Mouse (Mus musculus): ENCODE data around the gene Gm12253. TPM values are rescaled to one million over a fixed set of nuclear protein-coding genes. Genes with fewer than 3 reads are reported as not detected.

Gene Gm12253
- not detected in 2 replicates for polyA plus RNA-seq (2015; fragmentation: Nextera tagmentation; extraction: Ambion mirVana)

- Histone ChIP-seq H3K9me3 (replicated peaks; ENCODE audit: low read length) (no peaks in the 10 kb centered on the region), H3K27ac (no peak within 1 kb of the TSS), H3K4me2 (ENCODE audit: low read length) (no peak within 1 kb of the TSS), H3K27me3 (ENCODE audit: insufficient read depth, low read length) (no peaks in the 10 kb centered on the region), H3K4me3 (replicated peaks; ENCODE audit: low read depth, low read length) (no peak within 1 kb of the TSS), H3K9ac (ENCODE audit: low read depth, low read length) (no peak within 1 kb of the TSS), H3K4me1 (replicated peaks; ENCODE audit: insufficient read depth, low read length) (no peaks in the 10 kb centered on the region), H3K36me3 (ENCODE audit: insufficient read depth, low read length) (no peaks in the 10 kb centered on the region)
- WGBS: 87% methylated on average over 3 of the region's 3 CpGs
- ATAC-seq (replicated peaks; ENCODE audit: low FRiP score, low read depth) (no peak), DNase-seq (ENCODE audit: low spot score) (no peak)
- TF ChIP-seq CTCF (IDR thresholded peaks at IDR 0.05; ENCODE audit: low read depth): no peak
These were observed at the start of gene Gm12253 for GRCm38 (mm10) chr11:58432259-58432658. TSS of gene Gm12253 (plus strand) at chr11:58432559.

DNA sequence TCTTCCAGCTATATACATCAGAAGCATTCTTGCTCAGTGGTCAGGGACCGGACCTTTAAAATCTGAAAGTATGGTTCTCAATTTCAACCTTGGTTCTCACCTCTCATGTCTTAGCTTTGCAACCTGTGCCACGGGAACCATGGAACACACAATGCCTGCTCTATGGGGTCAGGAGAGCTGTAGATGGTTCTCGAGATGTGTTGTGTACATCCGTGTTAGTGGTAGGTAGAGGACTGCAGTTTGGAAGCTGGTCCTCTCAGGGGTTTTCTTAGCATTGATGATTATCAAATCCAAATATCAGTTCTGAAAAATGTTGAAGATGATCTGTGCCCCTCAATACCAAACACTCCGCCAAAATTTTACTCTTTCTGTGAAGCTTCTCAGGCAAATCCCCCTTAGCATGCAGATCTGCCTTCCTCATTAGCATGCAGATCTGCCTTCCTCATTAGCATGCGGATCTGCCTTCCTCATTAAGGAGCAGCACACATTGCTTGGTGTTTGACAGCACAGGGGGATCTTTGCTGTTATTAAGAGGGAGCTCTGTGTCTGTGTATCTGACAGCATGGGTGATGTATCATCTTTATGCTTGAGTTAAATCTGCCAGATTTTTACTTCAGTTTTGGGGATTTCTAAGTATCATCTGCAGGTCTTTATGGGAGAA, 32.2 kb upstream of the Gm12253 start:
- Histone ChIP-seq H3K36me3 (ENCODE audit: insufficient read depth, low read length) (no peaks in the 10 kb centered on the region), H3K4me1 (replicated peaks; ENCODE audit: insufficient read depth, low read length) (no peaks in the 10 kb centered on the region), H3K4me2 (ENCODE audit: low read length) (no peak overlapping the region), H3K9me3 (replicated peaks; ENCODE audit: low read length) (no peaks in the 10 kb centered on the region), H3K9ac (ENCODE audit: low read depth, low read length) (no peak overlapping the region), H3K27ac (no peak overlapping the region), H3K4me3 (replicated peaks; ENCODE audit: low read depth, low read length) (no peak overlapping the region), H3K27me3 (ENCODE audit: insufficient read depth, low read length) (no peaks in the 10 kb centered on the region)
- DNase-seq (ENCODE audit: low spot score) (no peak), ATAC-seq (replicated peaks; ENCODE audit: low FRiP score, low read depth) (no peak)
- WGBS: 63% methylated on average over 6 of the region's 6 CpGs
- no peak for TF ChIP-seq CTCF (IDR thresholded peaks at IDR 0.05; ENCODE audit: low read depth)

GRCm38 (mm10) chr11:58400655-58401054, 31.7 kb upstream of the Gm12253 start:
- Histone ChIP-seq H3K4me2 (ENCODE audit: low read length) (no peak overlapping the region), H3K36me3 (ENCODE audit: insufficient read depth, low read length) (no peaks in the 10 kb centered on the region), H3K4me3 (replicated peaks; ENCODE audit: low read depth, low read length) (no peak overlapping the region), H3K27me3 (ENCODE audit: insufficient read depth, low read length) (no peaks in the 10 kb centered on the region), H3K9me3 (replicated peaks; ENCODE audit: low read length) (no peaks in the 10 kb centered on the region), H3K27ac (no peak overlapping the region), H3K9ac (ENCODE audit: low read depth, low read length) (no peak overlapping the region), H3K4me1 (replicated peaks; ENCODE audit: insufficient read depth, low read length) (no peaks in the 10 kb centered on the region)
- DNase-seq (ENCODE audit: low spot score): no peak
- TF ChIP-seq CTCF (IDR thresholded peaks at IDR 0.05; ENCODE audit: low read depth): no peak
- ATAC-seq (replicated peaks; ENCODE audit: low FRiP score, low read depth): no peak
- WGBS: 62% methylated on average over 5 of the region's 5 CpGs

DNA sequence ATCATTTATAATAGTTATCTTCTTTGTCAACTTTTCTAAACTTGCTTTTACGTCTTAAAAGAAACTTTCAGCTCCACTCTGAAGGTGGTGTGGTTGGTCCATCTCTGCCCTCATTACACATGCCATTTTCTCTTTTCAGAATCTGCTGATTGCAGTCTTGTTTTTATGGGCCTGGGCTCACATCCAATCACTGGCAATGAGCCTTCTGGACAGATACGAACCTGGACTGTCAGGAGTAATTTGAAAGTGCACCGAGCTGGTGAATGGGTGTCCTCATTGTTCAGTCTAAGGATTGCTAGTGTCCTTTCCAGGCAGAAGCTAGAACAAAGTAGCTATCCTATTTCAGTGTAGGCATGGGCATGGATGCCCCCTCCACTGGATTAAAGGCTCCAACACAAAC, 24.3 kb upstream of the Gm12253 start:
- Histone ChIP-seq H3K9me3 (replicated peaks; ENCODE audit: low read length) (no peaks in the 10 kb centered on the region), H3K9ac (ENCODE audit: low read depth, low read length) (no peak overlapping the region), H3K4me2 (ENCODE audit: low read length) (no peak overlapping the region), H3K27ac (no peak overlapping the region), H3K36me3 (ENCODE audit: insufficient read depth, low read length) (no peaks in the 10 kb centered on the region), H3K4me1 (replicated peaks; ENCODE audit: insufficient read depth, low read length) (no peaks in the 10 kb centered on the region), H3K27me3 (ENCODE audit: insufficient read depth, low read length) (no peaks in the 10 kb centered on the region), H3K4me3 (replicated peaks; ENCODE audit: low read depth, low read length) (no peak overlapping the region)
- DNase-seq (ENCODE audit: low spot score) (no peak), ATAC-seq (replicated peaks; ENCODE audit: low FRiP score, low read depth) (no peak)
- no peak for TF ChIP-seq CTCF (IDR thresholded peaks at IDR 0.05; ENCODE audit: low read depth)
- WGBS: 56% methylated on average over 3 of the region's 3 CpGs

DNA sequence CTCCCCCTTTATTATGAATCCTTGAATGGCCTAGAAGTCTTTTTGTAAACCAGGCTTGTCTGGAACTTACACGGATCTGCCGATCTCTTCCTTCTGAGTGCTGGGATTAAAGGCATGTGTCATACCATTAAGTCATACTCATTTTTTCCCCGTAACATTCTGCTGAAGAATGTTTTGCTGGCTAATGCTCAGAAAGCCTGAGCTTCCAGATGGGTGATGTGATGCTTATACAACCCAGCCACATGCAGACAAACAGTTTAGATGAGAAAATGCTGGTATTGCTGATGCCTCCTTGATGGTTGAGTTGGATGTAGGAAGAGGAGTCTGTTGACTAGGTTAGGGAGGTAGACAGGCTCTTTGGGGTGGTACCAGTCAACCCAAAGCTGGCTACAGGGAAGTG, 14.0 kb upstream of the Gm12253 start:
- no peak overlapping the region for H3K4me3 ChIP-seq (replicated peaks; ENCODE audit: low read depth, low read length)
- no peaks in the 10 kb centered on the region for H3K9me3 ChIP-seq (replicated peaks; ENCODE audit: low read length)
- H3K27ac ChIP-seq: no peak overlapping the region
- H3K9ac ChIP-seq (ENCODE audit: low read depth, low read length): no peak overlapping the region
- DNase-seq (ENCODE audit: low spot score) (no peak), ATAC-seq (replicated peaks; ENCODE audit: low FRiP score, low read depth) (no peak)
- H3K27me3 ChIP-seq (ENCODE audit: insufficient read depth, low read length): no peaks in the 10 kb centered on the region
- H3K4me2 ChIP-seq (ENCODE audit: low read length): no peak overlapping the region
- no peak for TF ChIP-seq CTCF (IDR thresholded peaks at IDR 0.05; ENCODE audit: low read depth)
- H3K36me3 ChIP-seq (ENCODE audit: insufficient read depth, low read length): no peaks in the 10 kb centered on the region
- 72% methylated on average over 3 of the region's 3 CpGs for WGBS
- no peaks in the 10 kb centered on the region for H3K4me1 ChIP-seq (replicated peaks; ENCODE audit: insufficient read depth, low read length)

DNA sequence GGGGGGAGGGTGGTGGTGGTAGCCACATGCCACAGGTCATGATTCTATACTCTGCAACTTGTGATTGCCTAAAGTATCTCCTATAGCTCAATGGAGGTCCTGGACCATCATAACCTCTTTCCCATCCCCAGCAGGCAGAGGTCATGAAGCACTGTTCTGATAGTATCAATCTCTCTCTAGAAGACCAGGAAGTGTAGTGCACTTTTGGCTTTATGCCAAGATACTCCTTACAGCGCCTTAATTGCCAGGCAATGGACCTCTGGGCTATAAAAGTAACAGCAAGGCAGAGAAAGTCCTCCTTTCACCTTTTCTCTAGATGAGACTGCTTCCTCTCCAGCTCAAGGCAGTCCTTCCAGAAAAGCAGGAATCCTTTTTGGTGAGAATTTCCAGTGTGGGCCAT, 11.5 kb upstream of the Gm12253 start, which contains the start of gene 1810065E05Rik:
Gene 1810065E05Rik, plus strand, starts transcription at position 297 of the 400 bp plus-strand sequence.
- no peak for ATAC-seq (replicated peaks; ENCODE audit: low FRiP score, low read depth)
- Histone ChIP-seq H3K36me3 (ENCODE audit: insufficient read depth, low read length) (no peaks in the 10 kb centered on the region), H3K27me3 (ENCODE audit: insufficient read depth, low read length) (no peaks in the 10 kb centered on the region), H3K9me3 (replicated peaks; ENCODE audit: low read length) (no peaks in the 10 kb centered on the region), H3K9ac (ENCODE audit: low read depth, low read length) (no peak within 1 kb of the TSS), H3K4me2 (ENCODE audit: low read length) (no peak within 1 kb of the TSS), H3K4me3 (replicated peaks; ENCODE audit: low read depth, low read length) (no peak within 1 kb of the TSS), H3K27ac (no peak within 1 kb of the TSS), H3K4me1 (replicated peaks; ENCODE audit: insufficient read depth, low read length) (no peaks in the 10 kb centered on the region)
- WGBS: 42% methylated on average over 1 of the region's 1 CpGs
- TF ChIP-seq CTCF (IDR thresholded peaks at IDR 0.05; ENCODE audit: low read depth): no peak
- DNase-seq (ENCODE audit: low spot score): no peak

DNA sequence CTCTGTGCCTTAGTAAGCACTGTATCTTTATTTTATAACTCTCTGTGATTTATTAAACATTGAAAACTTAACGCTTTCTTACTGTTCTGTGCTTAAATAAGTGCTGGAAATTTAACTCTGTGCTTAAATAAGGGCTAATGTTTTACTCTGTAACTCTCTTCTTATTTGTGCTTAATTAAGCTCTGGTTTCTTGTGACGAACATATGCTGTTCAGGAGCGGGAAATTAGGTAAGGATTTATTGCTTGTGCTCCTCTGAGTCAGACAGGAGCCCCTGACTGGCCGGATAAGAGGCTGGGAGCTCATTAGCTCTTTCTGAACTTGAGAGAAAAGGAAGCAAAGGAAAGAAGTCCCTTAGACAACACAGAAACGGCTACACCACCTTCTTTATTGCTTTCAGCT, 5.5 kb downstream of the Gm12253 start:
- DNase-seq (ENCODE audit: low spot score) (peak; percentile 55), ATAC-seq (replicated peaks; ENCODE audit: low FRiP score, low read depth) (no peak)
- no peaks in the 10 kb centered on the region for H3K4me1 ChIP-seq (replicated peaks; ENCODE audit: insufficient read depth, low read length)
- no peak for TF ChIP-seq CTCF (IDR thresholded peaks at IDR 0.05; ENCODE audit: low read depth)
- H3K27me3 ChIP-seq (ENCODE audit: insufficient read depth, low read length): no peaks in the 10 kb centered on the region
- H3K9ac ChIP-seq (ENCODE audit: low read depth, low read length): no peak overlapping the region
- H3K36me3 ChIP-seq (ENCODE audit: insufficient read depth, low read length): no peaks in the 10 kb centered on the region
- H3K4me3 ChIP-seq (replicated peaks; ENCODE audit: low read depth, low read length): no peak overlapping the region
- whole genome bisulfite sequencing: 5% methylated on average over 5 of the region's 5 CpGs
- H3K4me2 ChIP-seq (ENCODE audit: low read length): no peak overlapping the region
- no peak overlapping the region for H3K27ac ChIP-seq
- H3K9me3 ChIP-seq (replicated peaks; ENCODE audit: low read length): no peaks in the 10 kb centered on the region
